Mouse (Mus musculus): ENCODE measurements around the gene Gm30191.

DNA sequence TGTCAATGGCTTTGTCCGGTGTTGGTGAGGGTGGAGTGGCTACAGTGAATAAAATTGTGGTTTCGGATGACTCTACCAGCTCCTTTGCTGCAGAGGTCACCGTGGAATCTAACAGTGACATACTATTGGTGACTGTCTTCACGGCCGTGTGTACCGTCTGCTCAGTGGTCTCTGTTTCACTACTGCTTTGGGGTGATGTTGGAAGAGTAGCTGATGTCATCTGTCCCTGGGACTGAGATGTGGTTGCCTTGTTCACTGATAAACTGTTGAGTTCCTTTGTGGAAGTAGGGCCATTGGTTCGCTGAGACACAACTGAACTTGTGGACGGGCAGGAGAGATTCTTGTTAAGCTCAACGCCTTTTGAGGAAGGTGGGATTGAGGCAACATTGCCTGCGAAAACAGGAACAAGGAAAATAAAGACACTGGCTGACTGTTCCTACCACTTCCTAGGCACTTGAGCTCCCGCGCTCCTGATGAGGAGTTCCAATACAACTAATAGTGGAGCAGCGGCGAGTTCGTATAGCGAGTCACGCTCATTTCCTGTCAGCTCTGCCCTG lies 43.3 kb upstream of the Gm30191 start:
- no peak for TF ChIP-seq CTCF (IDR thresholded peaks at IDR 0.05; ENCODE audit: low read depth)
- no peak for TF ChIP-seq EP300 (IDR thresholded peaks at IDR 0.05; ENCODE audit: low read depth)

All from heart, postnatal 0 days (tissue).